Mouse (Mus musculus): ENCODE results near the gene Kcnip4. TPM values are rescaled to one million over a fixed set of nuclear protein-coding genes. Genes with fewer than 3 reads are reported as not detected.

Kcnip4 gene
- polyA plus RNA-seq, 1 experiment: not detected

DNA sequence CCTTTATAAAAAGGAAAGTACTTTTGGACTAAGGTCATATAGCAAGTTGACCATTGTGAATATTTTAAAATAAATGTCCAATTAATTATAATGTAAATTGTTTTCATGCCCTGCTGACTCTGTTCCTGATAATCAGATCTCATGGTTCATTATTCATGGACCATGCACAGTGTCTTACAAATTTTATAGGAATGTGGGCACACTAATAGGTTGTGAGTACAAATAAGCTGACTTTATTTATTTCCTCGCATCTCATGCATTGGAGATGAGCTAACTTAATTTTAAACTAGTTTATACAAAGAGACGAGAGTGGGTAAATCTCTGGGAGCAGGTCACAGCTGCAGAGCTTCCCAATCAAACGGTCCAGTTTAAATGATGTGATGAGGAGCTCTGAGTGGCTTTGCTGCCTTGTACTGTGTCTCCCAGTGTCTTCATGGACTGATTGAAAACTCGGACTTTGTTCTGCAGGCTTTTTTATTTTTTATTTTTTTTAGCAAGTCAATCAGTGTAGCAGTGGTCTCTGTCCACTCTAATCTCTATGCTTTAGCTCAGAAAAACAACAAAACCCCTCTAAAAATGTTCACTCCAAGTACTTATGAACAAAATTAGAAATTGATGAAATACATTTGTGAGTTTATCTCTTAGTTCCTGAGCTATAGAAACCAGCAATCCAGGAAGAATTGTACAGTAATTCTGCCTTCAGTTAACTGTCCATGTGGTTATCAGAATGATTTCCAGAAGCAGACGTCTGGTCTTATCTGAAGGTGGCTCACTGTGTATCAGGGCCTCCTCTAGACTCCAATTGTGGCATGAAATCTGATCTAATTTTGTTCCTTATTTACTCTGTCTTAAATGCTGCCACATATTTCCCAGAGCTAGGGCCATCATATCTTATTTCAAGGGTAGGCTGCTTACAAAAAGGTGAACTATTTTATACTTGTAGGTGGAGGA lies 979.6 kb downstream of the Kcnip4 start:
- no peak overlapping the region for H3K4me3 ChIP-seq (replicated peaks)
- no peaks in the 10 kb centered on the region for H3K27me3 ChIP-seq (ENCODE audit: control insufficient read depth)
- no peaks in the 10 kb centered on the region for H3K4me1 ChIP-seq (ENCODE audit: control insufficient read depth)
- no peaks in the 10 kb centered on the region for H3K36me3 ChIP-seq (ENCODE audit: control insufficient read depth)
- H3K9me3 ChIP-seq (ENCODE audit: control insufficient read depth, low read length): no peaks in the 10 kb centered on the region
- no peak for TF ChIP-seq GATA1 (IDR thresholded peaks at IDR 0.05; ENCODE audit: low read length)
- TF ChIP-seq TAL1 (IDR thresholded peaks at IDR 0.05; ENCODE audit: low read length): no peak

DNA sequence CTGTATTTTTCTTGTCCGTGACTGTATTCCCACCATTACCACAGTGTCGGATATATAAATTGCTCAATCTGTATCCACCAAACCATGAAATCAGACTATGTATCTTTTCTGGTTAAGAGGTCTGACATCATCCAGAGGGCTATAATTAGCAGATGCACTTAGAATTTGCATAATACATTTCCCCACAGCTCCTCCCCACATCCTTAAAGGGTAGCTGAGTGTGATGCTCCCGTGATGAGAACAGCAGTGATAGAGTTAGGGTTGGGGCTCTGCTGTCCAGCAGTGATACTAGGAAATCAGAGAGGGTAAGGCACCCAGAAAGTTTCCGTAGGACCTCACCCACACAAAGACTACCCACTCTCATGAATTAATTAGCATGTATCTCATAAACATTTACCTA lies 1006.7 kb downstream of the Kcnip4 start:
- H3K4me3 ChIP-seq (replicated peaks): no peak overlapping the region
- no peak for TF ChIP-seq TAL1 (IDR thresholded peaks at IDR 0.05; ENCODE audit: low read length)
- no peak for TF ChIP-seq GATA1 (IDR thresholded peaks at IDR 0.05; ENCODE audit: low read length)
- no peaks in the 10 kb centered on the region for H3K36me3 ChIP-seq (ENCODE audit: control insufficient read depth)

GRCm38 (mm10) chr5:48513354-48513753 lies 1011.4 kb downstream of the Kcnip4 start:
- Histone ChIP-seq H3K9me3 (ENCODE audit: control insufficient read depth, low read length) (no peaks in the 10 kb centered on the region), H3K36me3 (ENCODE audit: control insufficient read depth) (no peaks in the 10 kb centered on the region), H3K4me3 (replicated peaks) (no peak overlapping the region), H3K4me1 (ENCODE audit: control insufficient read depth) (no peaks in the 10 kb centered on the region), H3K27me3 (ENCODE audit: control insufficient read depth) (no peaks in the 10 kb centered on the region)
- TF ChIP-seq GATA1 (IDR thresholded peaks at IDR 0.05; ENCODE audit: low read length): no peak
- TF ChIP-seq TAL1 (IDR thresholded peaks at IDR 0.05; ENCODE audit: low read length): no peak

More for the DNA sequence above, 1006.7 kb downstream of the Kcnip4 start:
- H3K9me3 ChIP-seq (ENCODE audit: control insufficient read depth, low read length): no peaks in the 10 kb centered on the region
- H3K4me1 ChIP-seq (ENCODE audit: control insufficient read depth): no peaks in the 10 kb centered on the region
- no peaks in the 10 kb centered on the region for H3K27me3 ChIP-seq (ENCODE audit: control insufficient read depth)

GRCm38 (mm10) chr5:48511357-48511756 lies 1013.4 kb downstream of the Kcnip4 start:
- no peaks in the 10 kb centered on the region for H3K27me3 ChIP-seq (ENCODE audit: control insufficient read depth)
- no peaks in the 10 kb centered on the region for H3K36me3 ChIP-seq (ENCODE audit: control insufficient read depth)
- H3K4me1 ChIP-seq (ENCODE audit: control insufficient read depth): no peaks in the 10 kb centered on the region

DNA sequence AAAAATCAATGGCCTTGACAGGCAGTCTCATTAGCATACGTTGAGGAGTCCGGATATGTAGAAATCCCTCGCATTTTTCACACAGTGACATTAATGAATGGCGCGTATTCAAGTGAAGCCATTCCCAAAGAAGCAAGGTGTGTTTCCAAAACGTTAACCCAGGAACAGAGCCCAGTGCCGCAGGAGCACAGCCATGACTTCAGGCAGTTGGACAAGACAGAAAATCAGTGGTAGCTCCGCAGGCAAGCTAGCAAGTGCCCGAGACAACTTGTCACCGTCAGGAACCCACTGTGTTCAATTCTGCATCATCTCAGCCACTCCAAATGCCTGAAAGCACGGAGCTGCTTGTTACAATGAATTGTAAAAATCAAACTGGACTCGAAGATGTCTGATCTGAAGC lies 1014.5 kb downstream of the Kcnip4 start:
- Histone ChIP-seq H3K36me3 (ENCODE audit: control insufficient read depth) (no peaks in the 10 kb centered on the region), H3K4me1 (ENCODE audit: control insufficient read depth) (no peaks in the 10 kb centered on the region), H3K4me3 (replicated peaks) (no peak overlapping the region), H3K27me3 (ENCODE audit: control insufficient read depth) (no peaks in the 10 kb centered on the region), H3K9me3 (ENCODE audit: control insufficient read depth, low read length) (no peaks in the 10 kb centered on the region)
- TF ChIP-seq TAL1 (IDR thresholded peaks at IDR 0.05; ENCODE audit: low read length) (no peak), GATA1 (IDR thresholded peaks at IDR 0.05; ENCODE audit: low read length) (no peak)

More at GRCm38 (mm10) chr5:48511357-48511756, 1013.4 kb downstream of the Kcnip4 start:
- TF ChIP-seq GATA1 (IDR thresholded peaks at IDR 0.05; ENCODE audit: low read length): no peak
- TF ChIP-seq TAL1 (IDR thresholded peaks at IDR 0.05; ENCODE audit: low read length): no peak
- no peaks in the 10 kb centered on the region for H3K9me3 ChIP-seq (ENCODE audit: control insufficient read depth, low read length)
- H3K4me3 ChIP-seq (replicated peaks): no peak overlapping the region

- no peak for TF ChIP-seq TAL1 (IDR thresholded peaks at IDR 0.05; ENCODE audit: low read length)
- TF ChIP-seq GATA1 (IDR thresholded peaks at IDR 0.05; ENCODE audit: low read length): no peak
- H3K36me3 ChIP-seq (ENCODE audit: control insufficient read depth): no peaks in the 10 kb centered on the region
- no peaks in the 10 kb centered on the region for H3K27me3 ChIP-seq (ENCODE audit: control insufficient read depth)
- no peaks in the 10 kb centered on the region for H3K4me1 ChIP-seq (ENCODE audit: control insufficient read depth)
- no peak overlapping the region for H3K4me3 ChIP-seq (replicated peaks)
- no peaks in the 10 kb centered on the region for H3K9me3 ChIP-seq (ENCODE audit: control insufficient read depth, low read length)
These were observed 1015.3 kb downstream of the Kcnip4 start for GRCm38 (mm10) chr5:48509194-48509930.

DNA sequence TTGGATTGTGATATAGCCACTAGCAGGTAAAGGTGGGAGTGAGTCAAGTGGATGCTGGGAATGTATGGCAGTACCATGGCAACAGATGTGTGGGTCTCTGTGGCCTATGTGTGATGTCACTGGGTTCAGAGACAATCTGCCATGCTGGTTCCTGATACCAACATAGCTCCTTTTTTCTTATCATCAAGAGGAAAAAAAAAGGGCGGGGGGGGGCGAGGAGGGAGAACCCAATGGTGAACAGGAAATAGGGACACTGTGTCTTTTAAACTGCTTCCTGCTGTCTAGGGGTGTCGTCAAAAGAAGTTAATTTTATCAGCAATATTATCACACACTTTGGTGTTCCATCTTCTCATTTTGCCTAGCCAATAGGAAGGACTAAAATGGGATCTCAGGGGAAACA lies 1021.6 kb downstream of the Kcnip4 start:
- Histone ChIP-seq H3K9me3 (ENCODE audit: control insufficient read depth, low read length) (no peaks in the 10 kb centered on the region), H3K36me3 (ENCODE audit: control insufficient read depth) (no peaks in the 10 kb centered on the region), H3K27me3 (ENCODE audit: control insufficient read depth) (no peaks in the 10 kb centered on the region), H3K4me3 (replicated peaks) (no peak overlapping the region), H3K4me1 (ENCODE audit: control insufficient read depth) (no peaks in the 10 kb centered on the region)
- no peak for TF ChIP-seq GATA1 (IDR thresholded peaks at IDR 0.05; ENCODE audit: low read length)
- TF ChIP-seq TAL1 (IDR thresholded peaks at IDR 0.05; ENCODE audit: low read length): no peak

- TF ChIP-seq TAL1 (IDR thresholded peaks at IDR 0.05; ENCODE audit: low read length): no peak
- TF ChIP-seq GATA1 (IDR thresholded peaks at IDR 0.05; ENCODE audit: low read length): no peak
- no peaks in the 10 kb centered on the region for H3K4me1 ChIP-seq (ENCODE audit: control insufficient read depth)
- H3K4me3 ChIP-seq (replicated peaks): no peak overlapping the region
- no peaks in the 10 kb centered on the region for H3K27me3 ChIP-seq (ENCODE audit: control insufficient read depth)
- no peaks in the 10 kb centered on the region for H3K9me3 ChIP-seq (ENCODE audit: control insufficient read depth, low read length)
- no peaks in the 10 kb centered on the region for H3K36me3 ChIP-seq (ENCODE audit: control insufficient read depth)
These were observed 1022.3 kb downstream of the Kcnip4 start for GRCm38 (mm10) chr5:48502442-48502841.

DNA sequence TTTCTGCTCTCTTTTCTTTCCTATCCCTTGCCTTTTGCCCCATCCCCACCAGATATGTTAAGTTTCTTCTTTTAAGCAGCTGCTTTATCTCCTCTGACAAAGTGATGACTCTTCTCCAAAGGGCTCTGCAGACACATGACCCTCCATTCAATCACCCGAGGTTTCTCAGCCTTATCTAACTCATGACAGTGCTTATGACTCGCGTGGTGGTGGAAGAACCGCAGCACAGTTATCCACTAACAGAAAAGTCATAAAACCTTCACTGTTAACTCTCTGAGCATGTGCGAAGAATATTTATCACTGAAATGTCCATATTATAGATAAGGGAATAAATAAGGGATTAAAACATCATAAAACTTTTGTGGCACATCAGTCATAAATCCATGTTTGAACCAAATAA lies 1024.5 kb downstream of the Kcnip4 start:
- Histone ChIP-seq H3K27me3 (ENCODE audit: control insufficient read depth) (no peaks in the 10 kb centered on the region), H3K36me3 (ENCODE audit: control insufficient read depth) (no peaks in the 10 kb centered on the region), H3K4me1 (ENCODE audit: control insufficient read depth) (no peaks in the 10 kb centered on the region), H3K9me3 (ENCODE audit: control insufficient read depth, low read length) (no peaks in the 10 kb centered on the region), H3K4me3 (replicated peaks) (no peak overlapping the region)
- TF ChIP-seq GATA1 (IDR thresholded peaks at IDR 0.05; ENCODE audit: low read length): no peak
- no peak for TF ChIP-seq TAL1 (IDR thresholded peaks at IDR 0.05; ENCODE audit: low read length)
